Mouse (Mus musculus) limb, embryonic 10.5 days (tissue): Measurements from ENCODE around the gene Txnl4b. TPM values are rescaled to one million over a fixed set of nuclear protein-coding genes. Genes with fewer than 3 reads are reported as not detected.

Source experiments
- DNase-seq: peaks from one replicate; pipeline ENCODE4 v3.0.0-alpha.2; 2017; ENCODE audit warnings: low spot score
- H3K27ac ChIP-seq: fragments of 300-500 bp; sonication (generic); 2 replicates; pipeline ENCODE4 v1.5.1; 2016; ENCODE audit warnings: mild to moderate bottlenecking
- H3K27me3 ChIP-seq: fragments of 300-500 bp; sonication (generic); 2 replicates; pipeline ENCODE4 v1.6.1; 2016; ENCODE audit warnings: low read depth, mild to moderate bottlenecking; ENCODE audit not compliant: poor library complexity, severe bottlenecking
- H3K36me3 ChIP-seq: fragments of 300-500 bp; sonication (generic); 2 replicates; pipeline ENCODE4 v1.6.1; 2016; ENCODE audit warnings: mild to moderate bottlenecking, moderate library complexity
- H3K4me1 ChIP-seq: fragments of 300-500 bp; sonication (generic); 2 replicates; pipeline ENCODE4 v1.6.1; 2016
- H3K4me3 ChIP-seq: fragments of 300-500 bp; sonication (generic); 2 replicates; pipeline ENCODE4 v1.5.1; 2016; ENCODE audit warnings: mild to moderate bottlenecking, moderate library complexity
- H3K9me3 ChIP-seq: fragments of 300-500 bp; sonication (generic); replicated peaks from 2 replicates; pipeline ENCODE4 v1.6.1; 2016; ENCODE audit warnings: mild to moderate bottlenecking
- WGBS: fragments of 180-500 bp; shearing (Covaris S2); methylation state at CpG from one replicate; pipeline ENCODE4 v1.1.7; 2016; 5-methylcytosine and 5-hydroxymethylcytosine counted together
- polyA plus RNA-seq: library from polyadenylated mRNA; unstranded; fragments of >200 nt; fragmentation: Nextera tagmentation; extraction: Ambion mirVana; gene quantifications from 2 replicates; pipeline ENCODE4 v1.2.1, GENCODE M21; 2016

Txnl4b gene
- 25.2 and 26.2 TPM in 2 replicates for polyA plus RNA-seq

GRCm38 (mm10) chr8:109565498-109566333, at the start of gene Txnl4b, which contains the start of gene Dhx38:
TSS of gene Txnl4b (plus strand) at chr8:109565892.
TSS of gene Dhx38 (minus strand) at chr8:109565861.
- H3K36me3 ChIP-seq: peaks cover 36% of the 10 kb centered on the region
- peaks cover 18% of the 10 kb centered on the region for H3K4me1 ChIP-seq
- WGBS: under 1% methylated on average over 52 of the region's 52 CpGs
- H3K9me3 ChIP-seq: no peaks in the 10 kb centered on the region
- H3K4me3 ChIP-seq: peak within 1 kb of the TSS; percentile 90
- H3K27me3 ChIP-seq: no peaks in the 10 kb centered on the region
- H3K27ac ChIP-seq: peak within 1 kb of the TSS; percentile 93
- peak; percentile 97 for DNase-seq

- 91% methylated on average over 2 of the region's 2 CpGs for WGBS
- no peak for DNase-seq
- no peaks in the 10 kb centered on the region for H3K4me1 ChIP-seq
- H3K9me3 ChIP-seq: no peaks in the 10 kb centered on the region
- H3K36me3 ChIP-seq: no peaks in the 10 kb centered on the region
- H3K27me3 ChIP-seq: no peaks in the 10 kb centered on the region
- H3K27ac ChIP-seq: no peak overlapping the region
- no peak overlapping the region for H3K4me3 ChIP-seq
Observed at GRCm38 (mm10) chr8:109524008-109524407, 41.7 kb upstream of the Txnl4b start.

GRCm38 (mm10) chr8:109535140-109535990, 30.3 kb upstream of the Txnl4b start:
- no peaks in the 10 kb centered on the region for H3K9me3 ChIP-seq
- no peak overlapping the region for H3K4me3 ChIP-seq
- no peaks in the 10 kb centered on the region for H3K27me3 ChIP-seq
- no peaks in the 10 kb centered on the region for H3K36me3 ChIP-seq
- peaks cover 25% of the 10 kb centered on the region for H3K4me1 ChIP-seq
- DNase-seq: peak; percentile 61
- 88% methylated on average over 19 of the region's 19 CpGs for WGBS
- no peak overlapping the region for H3K27ac ChIP-seq

- Histone ChIP-seq H3K27ac (peak overlapping the region; percentile 75), H3K4me3 (peak overlapping the region; percentile 29), H3K27me3 (no peaks in the 10 kb centered on the region), H3K4me1 (peaks cover 16% of the 10 kb centered on the region), H3K9me3 (no peaks in the 10 kb centered on the region), H3K36me3 (no peaks in the 10 kb centered on the region)
- 2% methylated on average over 5 of the region's 5 CpGs for WGBS
- DNase-seq: peak; percentile 95
Observed at GRCm38 (mm10) chr8:109536703-109537102, 29.0 kb upstream of the Txnl4b start.

DNA sequence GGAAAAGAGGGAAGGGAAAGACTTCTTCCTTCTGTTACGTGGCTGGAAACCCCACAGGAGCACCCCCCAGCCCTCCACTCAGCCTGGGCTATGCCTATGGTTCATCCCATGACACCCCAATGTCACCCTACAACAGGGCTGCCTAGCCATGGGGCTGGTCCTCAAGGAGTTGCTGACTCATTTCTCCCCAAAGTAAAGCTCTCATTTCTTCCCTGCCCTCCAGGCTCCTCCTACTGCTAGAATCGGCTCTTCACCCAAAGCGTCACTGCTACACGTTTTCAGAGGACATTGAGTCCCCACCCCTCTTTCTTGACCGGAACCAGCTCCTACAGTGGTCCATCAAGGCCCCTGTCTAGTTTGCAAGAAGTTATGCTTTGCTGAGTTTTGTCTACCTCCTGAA, 23.5 kb upstream of the Txnl4b start:
- 75% methylated on average over 5 of the region's 5 CpGs for WGBS
- Histone ChIP-seq H3K27me3 (no peaks in the 10 kb centered on the region), H3K4me1 (peaks cover 2% of the 10 kb centered on the region), H3K4me3 (no peak overlapping the region), H3K36me3 (peaks cover 18% of the 10 kb centered on the region), H3K27ac (no peak overlapping the region), H3K9me3 (no peaks in the 10 kb centered on the region)
- DNase-seq: no peak

DNA sequence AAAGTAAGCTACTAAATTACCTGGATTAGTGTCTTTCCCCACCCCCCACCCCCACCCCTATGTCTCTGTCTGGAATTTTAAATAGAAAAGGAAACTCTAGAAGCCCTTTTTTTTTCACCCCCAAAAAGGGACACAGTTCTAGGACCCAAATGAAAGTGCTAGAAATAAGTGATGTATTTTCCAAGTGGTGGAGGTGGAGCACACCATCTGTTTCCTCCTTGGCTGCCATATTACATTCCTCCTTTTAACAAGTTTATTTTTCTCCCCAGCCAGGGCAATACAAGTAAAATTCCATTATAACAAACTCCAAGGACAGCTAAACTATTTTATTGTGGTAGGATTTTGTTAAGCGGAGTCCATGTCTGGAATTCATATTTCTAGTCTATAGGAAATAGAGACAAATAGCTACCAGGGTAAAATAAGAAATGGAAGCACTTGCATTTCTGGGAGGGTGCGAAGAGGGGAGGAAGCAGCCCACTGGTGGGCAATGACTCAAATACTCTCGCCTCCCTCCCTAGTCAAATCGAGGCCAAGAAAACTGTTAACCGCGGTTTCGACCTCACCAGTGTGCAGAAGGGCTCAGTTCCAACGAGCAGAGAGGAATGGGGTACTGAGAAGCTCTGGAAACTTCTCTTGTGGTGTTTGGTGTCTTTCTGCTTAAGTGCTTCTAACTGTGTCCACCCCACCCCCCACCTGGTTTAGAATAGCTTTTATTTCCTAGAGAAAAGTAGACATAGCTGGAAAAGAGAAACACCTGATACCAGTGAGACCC, 22.8 kb upstream of the Txnl4b start:
- WGBS: 86% methylated on average over 8 of the region's 8 CpGs
- H3K27ac ChIP-seq: no peak overlapping the region
- no peak for DNase-seq

DNA sequence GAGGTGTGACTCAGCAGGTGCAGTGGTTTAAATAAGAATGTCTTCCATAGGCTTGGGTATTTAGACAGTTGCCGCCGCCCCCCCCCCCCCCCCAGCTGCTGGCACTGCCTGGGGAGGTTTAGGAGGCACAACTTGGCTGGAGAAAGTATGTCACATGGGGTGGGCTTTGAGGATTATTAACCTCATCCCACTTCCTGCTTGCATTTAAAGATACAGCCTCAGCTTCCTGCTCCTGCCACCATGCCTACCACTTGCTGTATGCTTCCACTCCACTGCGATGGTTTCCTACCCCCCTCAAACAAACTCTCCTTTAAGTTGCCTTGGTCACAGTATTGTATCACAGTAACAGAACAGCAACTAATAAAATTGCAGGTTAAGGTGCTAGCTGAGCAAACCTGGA, 21.6 kb upstream of the Txnl4b start:
- Histone ChIP-seq H3K27me3 (no peaks in the 10 kb centered on the region), H3K4me1 (no peaks in the 10 kb centered on the region), H3K9me3 (no peaks in the 10 kb centered on the region), H3K4me3 (no peak overlapping the region), H3K36me3 (peaks cover 37% of the 10 kb centered on the region), H3K27ac (no peak overlapping the region)
- WGBS: 52% methylated on average over 3 of the region's 3 CpGs
- no peak for DNase-seq

More for the DNA sequence above, 22.8 kb upstream of the Txnl4b start:
- peaks cover 26% of the 10 kb centered on the region for H3K36me3 ChIP-seq
- no peak overlapping the region for H3K4me3 ChIP-seq
- H3K4me1 ChIP-seq: no peaks in the 10 kb centered on the region
- no peaks in the 10 kb centered on the region for H3K9me3 ChIP-seq
- H3K27me3 ChIP-seq: no peaks in the 10 kb centered on the region

GRCm38 (mm10) chr8:109551663-109552062, 14.0 kb upstream of the Txnl4b start:
- Histone ChIP-seq H3K27ac (no peak overlapping the region), H3K4me3 (no peak overlapping the region), H3K9me3 (no peaks in the 10 kb centered on the region), H3K27me3 (no peaks in the 10 kb centered on the region), H3K4me1 (no peaks in the 10 kb centered on the region), H3K36me3 (peaks cover 100% of the 10 kb centered on the region)
- DNase-seq: peak; percentile 60
- WGBS: 46% methylated on average over 3 of the region's 3 CpGs

DNA sequence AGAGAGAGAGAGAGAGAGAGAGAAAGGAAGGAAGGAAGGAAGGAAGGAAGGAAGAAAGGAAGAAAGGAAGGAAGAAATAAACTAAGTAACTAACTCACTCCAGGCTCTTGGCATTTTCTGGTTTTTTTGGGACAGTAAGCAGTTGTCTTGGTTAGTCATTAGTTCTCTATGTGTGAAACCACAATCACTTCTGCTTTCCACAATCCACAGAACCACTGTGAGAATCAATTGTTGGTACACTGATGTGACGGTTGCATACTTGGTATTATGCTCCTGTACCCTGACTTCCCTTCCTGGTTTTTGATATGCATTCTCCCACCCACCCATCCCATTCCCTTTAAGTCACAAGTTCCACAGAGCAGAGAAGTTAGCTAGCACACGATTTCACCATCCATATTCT, 1.8 kb upstream of the Txnl4b start:
- Histone ChIP-seq H3K36me3 (peaks cover 40% of the 10 kb centered on the region), H3K4me1 (peaks cover 18% of the 10 kb centered on the region), H3K27ac (no peak overlapping the region), H3K9me3 (no peaks in the 10 kb centered on the region), H3K4me3 (no peak overlapping the region), H3K27me3 (no peaks in the 10 kb centered on the region)
- WGBS: 85% methylated on average over 2 of the region's 2 CpGs
- DNase-seq: no peak

GRCm38 (mm10) chr8:109564766-109565165, 926 bp upstream of the Txnl4b start:
- 4% methylated on average over 10 of the region's 10 CpGs for WGBS
- no peaks in the 10 kb centered on the region for H3K27me3 ChIP-seq

DNA sequence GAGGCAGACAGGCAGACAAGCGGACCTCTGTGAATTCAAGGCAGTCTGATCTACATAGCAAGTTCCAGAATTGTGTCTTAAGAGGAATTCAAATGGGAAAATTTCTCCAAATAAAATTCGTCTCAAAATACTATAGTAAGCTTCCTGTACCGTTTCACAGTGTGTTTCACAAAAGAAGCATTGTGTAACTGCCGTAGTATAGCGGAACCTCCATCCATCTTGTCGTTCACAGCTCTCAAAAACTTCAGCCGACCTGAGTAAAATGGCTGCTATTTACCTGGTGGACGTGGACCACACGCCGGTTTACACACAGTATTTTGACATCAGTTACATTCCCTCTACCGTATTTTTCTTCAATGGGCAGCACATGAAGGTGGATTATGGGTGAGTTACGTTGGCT, 5.4 kb downstream of the Txnl4b start:
- H3K9me3 ChIP-seq: no peaks in the 10 kb centered on the region
- peaks cover 7% of the 10 kb centered on the region for H3K4me1 ChIP-seq
- no peak for DNase-seq
- no peak overlapping the region for H3K27ac ChIP-seq
- H3K36me3 ChIP-seq: peaks cover 28% of the 10 kb centered on the region
- no peak overlapping the region for H3K4me3 ChIP-seq
- WGBS: 91% methylated on average over 12 of the region's 12 CpGs
- H3K27me3 ChIP-seq: no peaks in the 10 kb centered on the region

More at GRCm38 (mm10) chr8:109564766-109565165, 926 bp upstream of the Txnl4b start:
- H3K27ac ChIP-seq: peak overlapping the region; percentile 93
- peaks cover 18% of the 10 kb centered on the region for H3K4me1 ChIP-seq
- no peaks in the 10 kb centered on the region for H3K9me3 ChIP-seq
- H3K36me3 ChIP-seq: peaks cover 38% of the 10 kb centered on the region
- DNase-seq: no peak
- H3K4me3 ChIP-seq: peak overlapping the region; percentile 90

- DNase-seq: no peak
- WGBS: 82% methylated on average over 4 of the region's 4 CpGs
- Histone ChIP-seq H3K4me3 (no peak overlapping the region), H3K27me3 (no peaks in the 10 kb centered on the region), H3K4me1 (no peaks in the 10 kb centered on the region), H3K27ac (no peak overlapping the region), H3K9me3 (no peaks in the 10 kb centered on the region), H3K36me3 (peaks cover 11% of the 10 kb centered on the region; the same call in 1 of the 2 replicates)
Observed at GRCm38 (mm10) chr8:109576311-109576710, 10.6 kb downstream of the Txnl4b start.
